Mouse (Mus musculus): ENCODE data around the gene Pdzd2.

GRCm38 (mm10) chr15:12377800-12378199 is 361.9 kb downstream of the Pdzd2 start:
- TF ChIP-seq POLR2A (IDR thresholded peaks at IDR 0.05; ENCODE audit: low read depth, low read length): no peak
- TF ChIP-seq CTCF (IDR thresholded peaks at IDR 0.05; ENCODE audit: borderline replicate concordance, insufficient read depth, low read length): no peak

All from embryonic fibroblast, embryonic 13.5 days (primary cell).